Mouse (Mus musculus): ENCODE results near the gene Ccn1.

Gene Ccn1

GRCm38 (mm10) chr3:145650298-145651011 is 674 bp upstream of the Ccn1 start:
- no peak for DNase-seq

GRCm38 (mm10) chr3:145648991-145649851 is 560 bp downstream of the Ccn1 start:
- DNase-seq: no peak

- DNase-seq: no peak
Observed at GRCm38 (mm10) chr3:145648097-145648931, 1.5 kb downstream of the Ccn1 start.

- no peak for DNase-seq
Observed at GRCm38 (mm10) chr3:145647416-145647815, 2.4 kb downstream of the Ccn1 start.

GRCm38 (mm10) chr3:145646666-145647065 is 3.1 kb downstream of the Ccn1 start:
- no peak for DNase-seq

- no peak for DNase-seq
Observed at GRCm38 (mm10) chr3:145646009-145646408, 3.8 kb downstream of the Ccn1 start.

- no peak for DNase-seq
Observed at GRCm38 (mm10) chr3:145645463-145645862, 4.3 kb downstream of the Ccn1 start.

GRCm38 (mm10) chr3:145642861-145643260 is 6.9 kb downstream of the Ccn1 start:
- no peak for DNase-seq

GRCm38 (mm10) chr3:145641878-145642277 is 7.9 kb downstream of the Ccn1 start:
- DNase-seq: no peak

- no peak for DNase-seq
Observed at GRCm38 (mm10) chr3:145641036-145641685, 8.6 kb downstream of the Ccn1 start.

- no peak for DNase-seq
Observed at GRCm38 (mm10) chr3:145640583-145640982, 9.2 kb downstream of the Ccn1 start.

- no peak for DNase-seq
Observed at GRCm38 (mm10) chr3:145640170-145640569, 9.6 kb downstream of the Ccn1 start.

GRCm38 (mm10) chr3:145634002-145634710 is 15.6 kb downstream of the Ccn1 start:
- DNase-seq: no peak

- DNase-seq: no peak
Observed at GRCm38 (mm10) chr3:145632888-145633287, 16.9 kb downstream of the Ccn1 start.

- no peak for DNase-seq
Observed at GRCm38 (mm10) chr3:145628643-145629042, 21.1 kb downstream of the Ccn1 start.

GRCm38 (mm10) chr3:145627830-145628229 is 22.0 kb downstream of the Ccn1 start:
- DNase-seq: no peak

- DNase-seq: no peak
Observed at GRCm38 (mm10) chr3:145626063-145626462, 23.7 kb downstream of the Ccn1 start.

- no peak for DNase-seq
Observed at GRCm38 (mm10) chr3:145625546-145625945, 24.2 kb downstream of the Ccn1 start.

GRCm38 (mm10) chr3:145624786-145625185 is 25.0 kb downstream of the Ccn1 start:
- DNase-seq: no peak

GRCm38 (mm10) chr3:145623047-145623446 is 26.7 kb downstream of the Ccn1 start:
- no peak for DNase-seq

GRCm38 (mm10) chr3:145621209-145621608 is 28.6 kb downstream of the Ccn1 start:
- no peak for DNase-seq

All from cerebellum, adult 8-10 months (tissue).